Mouse (Mus musculus) gastrocnemius, postnatal 14 days (tissue): Measurements from ENCODE around the gene Sccpdh. TPM values are rescaled to one million over a fixed set of nuclear protein-coding genes. Genes with fewer than 3 reads are reported as not detected.
"Not testable (repeated sequence)": the region's sequence is repeated elsewhere in the genome, so short reads cannot be mapped to it uniquely, and the experiment has no call there.

Experiments
- DNase-seq: peaks from one replicate; pipeline ENCODE4 v3.0.0; 2021; ENCODE audit warnings: mixed read lengths
- intact Hi-C: fragments of 180-260 bp; cut with DNase I; formaldehyde crosslinking; loops from one replicate; pipeline ENCODE4 v1.15.1; 2025; ENCODE audit warnings: low total_unique reads
- total RNA-seq, 2 experiments: library from RNA; stranded (reverse); gene quantifications; 2 replicates each; pipeline ENCODE4 v1.2.3; 2021

Sccpdh gene
- total RNA-seq, 2 experiments from 2014 or later, result 43.1 to 47.0 TPM

DNA sequence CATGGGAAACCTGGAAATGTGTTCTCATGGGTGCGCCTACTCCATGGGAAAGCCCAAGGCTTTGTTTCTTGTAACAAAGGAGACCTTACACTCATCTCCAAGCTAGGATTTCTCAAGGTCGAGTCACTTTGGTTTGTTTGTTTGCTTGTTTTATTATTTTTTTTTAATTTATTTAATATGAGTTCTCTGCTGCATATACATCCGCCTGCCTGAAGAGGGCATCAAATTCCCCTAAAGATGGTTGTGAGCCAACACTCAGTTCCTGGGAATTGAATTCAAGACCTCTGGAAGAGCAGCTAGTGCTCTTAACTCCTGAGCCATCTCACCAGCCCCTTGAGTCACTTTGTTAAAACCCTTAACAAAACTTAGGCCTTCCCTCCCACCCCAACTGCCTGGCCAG is 45.4 kb downstream of the Sccpdh start:
- intact Hi-C loops, result no loop called here
- DNase-seq, result no peak

DNA sequence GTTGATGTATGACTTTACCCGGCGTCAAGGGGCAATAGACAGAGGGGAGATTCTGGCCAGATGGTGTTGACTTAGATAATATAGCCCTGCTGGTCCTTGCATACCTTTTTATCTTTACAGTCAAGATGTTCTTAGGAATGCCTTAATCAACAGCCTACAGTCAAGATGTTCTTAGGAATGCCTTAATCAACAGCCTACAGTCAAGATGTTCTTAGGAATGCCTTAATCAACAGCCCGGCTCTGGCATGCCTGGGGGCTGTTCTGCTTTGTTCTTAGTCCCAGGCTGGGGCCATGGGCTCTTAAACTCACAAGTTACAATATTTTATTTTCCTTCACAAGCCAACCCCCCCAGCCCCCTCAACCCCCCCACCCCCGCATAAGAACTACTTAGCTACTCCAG is 47.3 kb downstream of the Sccpdh start:
- DNase-seq, intact Hi-C loops: not testable (repeated sequence)

DNA sequence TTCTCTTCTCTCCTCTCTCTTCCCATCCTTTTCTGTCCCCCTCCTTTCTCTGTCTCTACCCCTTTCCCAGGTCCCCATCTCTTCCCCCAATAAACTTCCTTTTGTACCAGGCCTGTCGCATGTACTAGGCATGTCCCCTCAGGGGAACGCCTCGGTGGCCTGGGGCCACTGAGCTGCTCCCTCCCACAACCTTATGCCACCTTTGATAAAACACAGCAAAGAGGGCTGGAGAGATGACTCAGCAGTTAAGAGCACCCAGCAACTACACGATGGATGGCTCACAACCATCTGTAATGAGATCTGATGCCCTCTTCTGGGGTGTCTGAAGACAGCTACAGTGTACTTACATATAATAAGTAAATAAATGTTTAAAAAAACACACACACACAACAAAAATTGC is 47.8 kb downstream of the Sccpdh start:
- no peak for DNase-seq
- intact Hi-C loops, result no loop called here

GRCm38 (mm10) chr1:179722811-179723469 is 54.9 kb downstream of the Sccpdh start:
- intact Hi-C loops, result no loop called here
- no peak for DNase-seq

DNA sequence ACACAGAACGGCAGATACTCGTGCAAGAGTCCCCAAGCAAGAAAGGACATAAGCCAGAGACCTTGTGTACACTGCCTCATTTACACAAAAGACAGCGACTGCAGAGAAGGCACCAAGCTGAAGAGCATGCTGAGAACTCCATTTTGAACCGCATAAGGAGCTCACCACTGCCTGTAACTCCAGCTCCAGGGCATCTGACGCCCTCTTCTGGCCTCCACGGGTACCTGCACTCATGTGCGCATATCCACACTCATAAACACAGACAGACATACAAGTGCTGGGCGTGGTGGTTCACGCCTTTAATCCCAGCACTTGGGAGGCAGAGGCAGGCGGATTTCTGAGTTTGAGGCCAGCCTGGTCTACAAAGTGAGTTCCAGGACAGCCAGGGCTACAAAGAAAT is 60.7 kb downstream of the Sccpdh start:
- no peak for DNase-seq
- intact Hi-C loops, result no loop called here

- intact Hi-C loops, result loop anchor here (10.0 kb wide), 2 partner anchors 87 to 227 kb away; no protein-coding TSS in a partner anchor
- no peak for DNase-seq
These were observed 63.4 kb downstream of the Sccpdh start for GRCm38 (mm10) chr1:179731391-179731790.

- peak; percentile 64 for DNase-seq
- intact Hi-C loops, result loop anchor here (10.0 kb wide), 2 partner anchors 90 to 230 kb away; no protein-coding TSS in a partner anchor
These were observed 66.8 kb downstream of the Sccpdh start for GRCm38 (mm10) chr1:179734500-179735474.

DNA sequence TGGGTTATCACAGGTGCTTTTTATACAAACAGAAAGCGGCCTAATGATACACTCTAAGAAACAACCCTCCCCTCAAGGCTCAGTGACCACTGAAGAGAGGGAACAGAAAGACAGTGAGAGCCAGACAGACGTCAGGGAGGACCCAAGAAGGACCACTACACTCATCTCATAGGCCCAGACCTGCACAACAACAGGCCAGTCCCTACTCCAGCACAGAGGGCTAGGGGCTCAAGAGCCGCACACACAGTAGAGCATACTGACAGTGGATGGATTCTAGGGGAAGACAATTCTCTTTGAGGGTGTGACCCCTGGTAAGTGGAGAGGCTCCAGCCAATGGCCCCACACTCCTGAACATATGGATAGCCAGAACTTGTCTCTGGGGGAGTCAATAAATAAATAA is 68.5 kb downstream of the Sccpdh start:
- DNase-seq, result no peak
- intact Hi-C loops, result loop anchor here (10.0 kb wide), 2 partner anchors 92 to 232 kb away; no protein-coding TSS in a partner anchor

Other genes with a start within 250 kb of the Sccpdh start
- 1 to 10 TPM; 4.3 to 5.1 TPM for gene Smyd3, start 150.2 kb upstream of the Sccpdh start, total RNA-seq
- 10 to 100 TPM; 26.0 to 27.7 TPM for gene Tfb2m, start 121.9 kb upstream of the Sccpdh start, total RNA-seq
- gene Cnst, start 121.8 kb upstream of the Sccpdh start, total RNA-seq, result 10 to 100 TPM; 23.4 to 25.9 TPM
- gene Kif28, start 77.1 kb downstream of the Sccpdh start, total RNA-seq, result under 1 TPM; 0.13 to 0.16 TPM
- not detected for gene Gm10518, start 135.2 kb downstream of the Sccpdh start, total RNA-seq
- 10 to 100 TPM; 14.8 to 17.8 TPM for gene Ahctf1, start 135.5 kb downstream of the Sccpdh start, total RNA-seq